Mouse (Mus musculus) liver, embryonic 14.5 days (tissue): ENCODE results near the gene Rimbp2.

Experiments used
- CTCF ChIP-seq: IDR thresholded peaks from 2 replicates; pipeline ENCODE4 v1.5.1; 2016; ENCODE audit warnings: antibody characterized with exemption, low read depth, control low read depth
- EP300 ChIP-seq: IDR thresholded peaks from 2 replicates; pipeline ENCODE4 v1.6.1; 2016; ENCODE audit warnings: antibody characterized with exemption, low read depth

DNA sequence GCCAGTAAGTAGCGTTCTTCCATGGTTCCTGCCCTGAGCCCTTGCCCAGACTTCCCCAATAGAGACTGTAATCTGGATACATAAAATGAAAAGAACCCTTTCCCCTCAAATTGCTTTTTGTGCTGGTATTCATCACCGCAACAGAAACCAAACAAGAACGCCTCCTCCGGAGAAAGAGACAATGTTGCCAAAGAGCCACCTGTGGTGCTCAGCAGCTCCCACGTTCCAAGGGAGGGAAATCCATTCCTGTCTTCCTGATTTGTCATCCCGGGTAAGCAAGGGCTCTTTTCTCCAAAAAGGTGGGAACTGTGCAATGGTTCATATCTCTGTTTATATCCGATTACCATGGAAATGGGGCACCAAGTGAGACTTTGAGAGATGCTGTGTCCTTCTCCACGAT lies 119.2 kb downstream of the Rimbp2 start:
- TF ChIP-seq CTCF (no peak), EP300 (no peak)
